Mouse (Mus musculus) right cerebral cortex, postnatal 25 days (tissue): ENCODE results near the gene Mfsd1.

Experiments used
- DNase-seq: peaks from one replicate; pipeline ENCODE4 v3.0.0; 2022

Mfsd1 gene

DNA sequence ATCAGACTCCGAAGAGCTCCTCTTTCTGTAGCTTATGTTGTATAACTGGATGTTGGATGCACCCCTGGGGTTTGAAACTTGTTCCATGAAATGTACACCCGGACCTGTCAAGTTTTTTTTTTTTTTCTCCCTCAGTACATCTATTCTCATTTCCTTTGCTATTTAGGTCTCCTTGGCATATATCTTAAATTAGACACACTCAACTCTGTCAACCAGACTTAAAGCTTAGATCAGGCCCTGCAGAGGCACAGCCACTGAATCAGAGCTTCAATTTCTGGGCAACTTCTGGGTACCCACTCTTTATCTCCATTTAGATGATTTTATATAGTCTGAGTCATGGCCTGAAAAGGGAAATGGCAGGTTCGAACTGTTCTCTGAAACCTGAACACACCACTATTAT, 60.6 kb downstream of the Mfsd1 start:
- DNase-seq = no peak

DNA sequence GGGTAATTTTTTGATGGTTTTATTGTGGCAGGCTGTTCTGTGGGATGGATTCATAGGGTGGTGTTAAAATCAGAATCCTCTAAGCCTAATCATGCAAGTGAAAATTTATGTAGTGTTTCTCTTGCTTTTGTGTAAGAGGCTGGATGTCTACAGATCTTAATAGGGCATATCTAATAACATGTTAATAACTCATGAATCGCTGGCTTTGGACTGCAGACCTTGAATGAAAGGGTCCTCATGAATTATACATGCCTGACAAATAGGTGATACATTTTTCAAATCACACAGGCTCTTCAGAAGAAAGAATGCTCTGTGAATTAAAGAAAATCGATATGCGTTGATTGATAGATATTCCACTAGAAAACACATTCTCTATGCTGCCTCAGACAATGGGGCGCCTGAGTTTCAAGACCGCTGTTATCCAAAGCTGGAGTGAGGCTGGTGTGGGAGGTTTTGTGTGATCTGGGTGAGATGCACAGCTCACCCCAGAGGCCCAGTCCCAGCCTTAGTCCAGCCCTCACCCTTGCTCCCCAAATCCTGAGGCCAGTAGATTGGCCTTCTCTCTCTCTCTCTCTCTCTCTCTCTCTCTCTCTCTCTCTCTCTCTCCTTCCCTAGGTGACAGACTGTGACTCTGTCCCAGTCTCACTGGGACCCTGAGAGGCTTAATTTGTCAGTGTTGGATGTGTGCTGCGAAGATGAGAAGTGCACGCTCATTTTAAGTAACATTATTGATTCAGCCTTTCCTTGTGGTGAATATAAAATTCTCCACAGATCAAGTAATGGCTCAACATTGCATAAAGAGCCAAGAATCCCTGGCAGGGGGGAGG, 63.3 kb downstream of the Mfsd1 start:
- no peak for DNase-seq
